16 mouse cellular contexts compared by ENCODE assay signal in genomic region chr5:53324256-53324655, GRCm38 (mm10).
"Had no signal": no experiment of that assay in that cellular context is flagged by ENCODE, and none has a peak within 500 bp of the region (broad histone marks: within the 10 kb centered on the region; RNA-seq: fewer than 3 reads in every experiment).

No protein-coding gene starts in this region.

- H3K36me3 ChIP-seq: neural tube, embryonic 13.5 days; neural tube, embryonic 15.5 days; stomach, embryonic 15.5 days had no signal

- DNase-seq: retina, postnatal 1 day; right cerebral cortex, adult 18-20 months; right cerebral cortex, postnatal 14 days; right cerebral cortex, postnatal 25 days; right cerebral cortex, postnatal 4 days; spleen, adult 18-20 months; thymus, adult 18-20 months; thymus, adult 2 months; thymus, postnatal 14 days; thymus, postnatal 25 days; thymus, postnatal 36 days; thymus, postnatal 4 days had no signal

- H3K27me3 ChIP-seq: neural tube, embryonic 13.5 days; neural tube, embryonic 15.5 days; stomach, embryonic 15.5 days had no signal

- H3K9ac ChIP-seq: neural tube, embryonic 13.5 days; neural tube, embryonic 15.5 days; stomach, embryonic 15.5 days had no signal

- H3K9me3 ChIP-seq: neural tube, embryonic 13.5 days; neural tube, embryonic 15.5 days; stomach, embryonic 15.5 days had no signal

- H3K4me2 ChIP-seq: neural tube, embryonic 13.5 days; neural tube, embryonic 15.5 days; stomach, embryonic 15.5 days had no signal

- H3K27ac ChIP-seq: neural tube, embryonic 13.5 days; neural tube, embryonic 15.5 days; stomach, embryonic 15.5 days; stomach, postnatal 0 days had no signal

- H3K4me3 ChIP-seq: neural tube, embryonic 13.5 days; neural tube, embryonic 15.5 days; stomach, embryonic 15.5 days had no signal
